Mouse (Mus musculus) limb, embryonic 12.5 days (tissue): Measurements from ENCODE around the gene Auts2. TPM values are rescaled to one million over a fixed set of nuclear protein-coding genes. Genes with fewer than 3 reads are reported as not detected.
A peak's percentile ranks its signal among the peaks of the same experiment; 100 is the strongest.

Source experiments
- ATAC-seq: fragments of 200-750 bp; cut with Nextera tagmentation; 2 replicates; pipeline ENCODE4 v1.8.0; 2017; ENCODE audit warnings: low read depth, moderate TSS enrichment; ENCODE audit not compliant: insufficient number of reproducible peaks, insufficient read depth, low FRiP score, low TSS enrichment
- H3K27ac ChIP-seq: fragments of 300-500 bp; sonication (generic); 2 replicates; pipeline ENCODE4 v1.5.1; 2016; ENCODE audit warnings: mild to moderate bottlenecking, moderate library complexity
- H3K27me3 ChIP-seq: fragments of 300-500 bp; sonication (generic); 2 replicates; pipeline ENCODE4 v1.6.1; 2016; ENCODE audit warnings: mild to moderate bottlenecking, moderate library complexity
- H3K36me3 ChIP-seq: fragments of 300-500 bp; sonication (generic); 2 replicates; pipeline ENCODE4 v1.6.1; 2016; ENCODE audit warnings: mild to moderate bottlenecking, moderate library complexity
- H3K4me1 ChIP-seq: fragments of 300-500 bp; sonication (generic); replicated peaks from 2 replicates; pipeline ENCODE4 v1.6.1; 2016
- H3K4me2 ChIP-seq: fragments of 300-500 bp; sonication (generic); 2 replicates; pipeline ENCODE4 v1.6.1; 2016; ENCODE audit warnings: mild to moderate bottlenecking, moderate library complexity
- H3K4me3 ChIP-seq: fragments of 300-500 bp; sonication (generic); replicated peaks from 2 replicates; pipeline ENCODE4 v1.5.1; 2016; ENCODE audit warnings: mild to moderate bottlenecking
- H3K9ac ChIP-seq: fragments of 300-500 bp; sonication (generic); replicated peaks from 2 replicates; pipeline ENCODE4 v1.6.1; 2016; ENCODE audit warnings: mild to moderate bottlenecking, moderate library complexity
- H3K9me3 ChIP-seq: fragments of 300-500 bp; sonication (generic); 2 replicates; pipeline ENCODE4 v1.6.1; 2016; ENCODE audit warnings: mild to moderate bottlenecking, moderate library complexity
- WGBS: fragments of 180-500 bp; shearing (Covaris S2); methylation state at CpG from one replicate; pipeline ENCODE4 v1.1.7; 2016; 5-methylcytosine and 5-hydroxymethylcytosine counted together
- polyA plus RNA-seq: library from polyadenylated mRNA; unstranded; fragments of >200 nt; fragmentation: Nextera tagmentation; extraction: Ambion mirVana; gene quantifications from 2 replicates; pipeline ENCODE4 v1.2.1, GENCODE M21; 2016

The Auts2 gene
- polyA plus RNA-seq, 1 experiment from 2014 or later: 66.4 TPM

GRCm38 (mm10) chr5:131631038-131631997 is 911.8 kb downstream of the Auts2 start:
- WGBS: 28% methylated on average over 12 of the region's 12 CpGs
- Histone ChIP-seq H3K27me3 (no peaks in the 10 kb centered on the region), H3K27ac (peak overlapping the region; percentile 94), H3K36me3 (no peaks in the 10 kb centered on the region), H3K4me3 (no peak overlapping the region), H3K9ac (no peak overlapping the region), H3K4me2 (peak overlapping the region; percentile 26), H3K9me3 (no peaks in the 10 kb centered on the region), H3K4me1 (peaks cover 31% of the 10 kb centered on the region)
- ATAC-seq: peak; percentile 56; the same call in 1 of the 2 replicates

GRCm38 (mm10) chr5:131630577-131630976 is 912.6 kb downstream of the Auts2 start:
- H3K4me3 ChIP-seq: no peak overlapping the region
- H3K27me3 ChIP-seq: peaks cover 3% of the 10 kb centered on the region; the same call in 1 of the 2 replicates
- peaks cover 31% of the 10 kb centered on the region for H3K4me1 ChIP-seq
- H3K9ac ChIP-seq: no peak overlapping the region
- H3K36me3 ChIP-seq: no peaks in the 10 kb centered on the region
- WGBS: 23% methylated on average over 7 of the region's 7 CpGs
- H3K27ac ChIP-seq: peak overlapping the region; percentile 94
- H3K9me3 ChIP-seq: no peaks in the 10 kb centered on the region
- 0 out of 2 replicates have a peak overlapping the region, but pooled peaks have one; percentile 20 for H3K4me2 ChIP-seq
- no peak for ATAC-seq

GRCm38 (mm10) chr5:131616113-131616876 is 926.8 kb downstream of the Auts2 start:
- Histone ChIP-seq H3K4me2 (peak overlapping the region; percentile 78), H3K27ac (no peak overlapping the region), H3K4me1 (peaks cover 25% of the 10 kb centered on the region), H3K4me3 (peak overlapping the region; percentile 41), H3K9ac (peak overlapping the region; percentile 31), H3K36me3 (no peaks in the 10 kb centered on the region), H3K27me3 (peaks cover 43% of the 10 kb centered on the region), H3K9me3 (no peaks in the 10 kb centered on the region)
- 2% methylated on average over 40 of the region's 40 CpGs for WGBS
- ATAC-seq: 0 out of 2 replicates have a peak, but pooled peaks have one; percentile 71

- 90% methylated on average over 2 of the region's 2 CpGs for WGBS
- peaks cover 45% of the 10 kb centered on the region for H3K27me3 ChIP-seq
- no peak overlapping the region for H3K9ac ChIP-seq
- H3K36me3 ChIP-seq: no peaks in the 10 kb centered on the region
- no peaks in the 10 kb centered on the region for H3K9me3 ChIP-seq
- no peak for ATAC-seq
- H3K27ac ChIP-seq: no peak overlapping the region
- peaks cover 28% of the 10 kb centered on the region for H3K4me1 ChIP-seq
- peak overlapping the region; percentile 12; the same call in 1 of the 2 replicates for H3K4me3 ChIP-seq
- H3K4me2 ChIP-seq: peak overlapping the region; percentile 37
Observed at GRCm38 (mm10) chr5:131614238-131614637, 928.9 kb downstream of the Auts2 start.

GRCm38 (mm10) chr5:131613301-131613700 is 929.8 kb downstream of the Auts2 start:
- peaks cover 38% of the 10 kb centered on the region for H3K27me3 ChIP-seq

GRCm38 (mm10) chr5:131610702-131611101 is 932.4 kb downstream of the Auts2 start:
- peaks cover 18% of the 10 kb centered on the region for H3K27me3 ChIP-seq
- WGBS: 77% methylated on average over 10 of the region's 10 CpGs
- no peak for ATAC-seq

More at GRCm38 (mm10) chr5:131613301-131613700, 929.8 kb downstream of the Auts2 start:
- no peak overlapping the region for H3K9ac ChIP-seq
- no peak for ATAC-seq
- no peaks in the 10 kb centered on the region for H3K9me3 ChIP-seq
- WGBS: 61% methylated on average over 3 of the region's 3 CpGs
- H3K4me3 ChIP-seq: no peak overlapping the region
- H3K36me3 ChIP-seq: no peaks in the 10 kb centered on the region
- H3K27ac ChIP-seq: no peak overlapping the region
- 0 out of 2 replicates have a peak overlapping the region, but pooled peaks have one; percentile 4 for H3K4me2 ChIP-seq
- peaks cover 28% of the 10 kb centered on the region for H3K4me1 ChIP-seq

GRCm38 (mm10) chr5:131606786-131607185 is 936.4 kb downstream of the Auts2 start:
- 90% methylated on average over 5 of the region's 5 CpGs for WGBS
- no peak for ATAC-seq
- Histone ChIP-seq H3K9ac (no peak overlapping the region), H3K27me3 (peaks cover 12% of the 10 kb centered on the region), H3K4me3 (no peak overlapping the region), H3K4me2 (no peak overlapping the region), H3K36me3 (no peaks in the 10 kb centered on the region), H3K27ac (no peak overlapping the region), H3K4me1 (peaks cover 17% of the 10 kb centered on the region), H3K9me3 (no peaks in the 10 kb centered on the region)

More at GRCm38 (mm10) chr5:131610702-131611101, 932.4 kb downstream of the Auts2 start:
- H3K9me3 ChIP-seq: no peaks in the 10 kb centered on the region
- no peak overlapping the region for H3K4me2 ChIP-seq
- no peaks in the 10 kb centered on the region for H3K36me3 ChIP-seq
- H3K27ac ChIP-seq: no peak overlapping the region
- H3K4me1 ChIP-seq: peaks cover 13% of the 10 kb centered on the region
- H3K4me3 ChIP-seq: no peak overlapping the region
- H3K9ac ChIP-seq: no peak overlapping the region

- Histone ChIP-seq H3K27ac (no peak overlapping the region), H3K4me3 (no peak overlapping the region), H3K9ac (no peak overlapping the region; the same call in 1 of the 2 replicates), H3K4me1 (peaks cover 33% of the 10 kb centered on the region), H3K27me3 (peaks cover 11% of the 10 kb centered on the region; the same call in 1 of the 2 replicates), H3K36me3 (no peaks in the 10 kb centered on the region), H3K9me3 (no peaks in the 10 kb centered on the region), H3K4me2 (no peak overlapping the region)
- ATAC-seq: no peak
- 29% methylated on average over 7 of the region's 7 CpGs for WGBS
Observed at GRCm38 (mm10) chr5:131601934-131602692, 941.0 kb downstream of the Auts2 start.

GRCm38 (mm10) chr5:131600325-131601125 is 942.6 kb downstream of the Auts2 start:
- Histone ChIP-seq H3K27ac (no peak overlapping the region), H3K9me3 (no peaks in the 10 kb centered on the region), H3K27me3 (peaks cover 24% of the 10 kb centered on the region; the same call in 1 of the 2 replicates), H3K4me3 (no peak overlapping the region), H3K4me1 (peaks cover 49% of the 10 kb centered on the region), H3K36me3 (no peaks in the 10 kb centered on the region), H3K4me2 (peak overlapping the region; percentile 24; the same call in 1 of the 2 replicates), H3K9ac (no peak overlapping the region)
- ATAC-seq: no peak
- WGBS: 13% methylated on average over 14 of the region's 14 CpGs

GRCm38 (mm10) chr5:131597503-131597902 is 945.6 kb downstream of the Auts2 start:
- Histone ChIP-seq H3K27ac (0 out of 2 replicates have a peak overlapping the region, but pooled peaks have one; percentile 24), H3K4me1 (peaks cover 42% of the 10 kb centered on the region), H3K9me3 (no peaks in the 10 kb centered on the region), H3K27me3 (peaks cover 29% of the 10 kb centered on the region; the same call in 1 of the 2 replicates), H3K9ac (no peak overlapping the region), H3K4me3 (no peak overlapping the region), H3K36me3 (no peaks in the 10 kb centered on the region), H3K4me2 (no peak overlapping the region)
- WGBS: 85% methylated on average over 3 of the region's 3 CpGs
- no peak for ATAC-seq
